10 mouse cellular contexts compared by ENCODE assay signal in the genomic region with DNA sequence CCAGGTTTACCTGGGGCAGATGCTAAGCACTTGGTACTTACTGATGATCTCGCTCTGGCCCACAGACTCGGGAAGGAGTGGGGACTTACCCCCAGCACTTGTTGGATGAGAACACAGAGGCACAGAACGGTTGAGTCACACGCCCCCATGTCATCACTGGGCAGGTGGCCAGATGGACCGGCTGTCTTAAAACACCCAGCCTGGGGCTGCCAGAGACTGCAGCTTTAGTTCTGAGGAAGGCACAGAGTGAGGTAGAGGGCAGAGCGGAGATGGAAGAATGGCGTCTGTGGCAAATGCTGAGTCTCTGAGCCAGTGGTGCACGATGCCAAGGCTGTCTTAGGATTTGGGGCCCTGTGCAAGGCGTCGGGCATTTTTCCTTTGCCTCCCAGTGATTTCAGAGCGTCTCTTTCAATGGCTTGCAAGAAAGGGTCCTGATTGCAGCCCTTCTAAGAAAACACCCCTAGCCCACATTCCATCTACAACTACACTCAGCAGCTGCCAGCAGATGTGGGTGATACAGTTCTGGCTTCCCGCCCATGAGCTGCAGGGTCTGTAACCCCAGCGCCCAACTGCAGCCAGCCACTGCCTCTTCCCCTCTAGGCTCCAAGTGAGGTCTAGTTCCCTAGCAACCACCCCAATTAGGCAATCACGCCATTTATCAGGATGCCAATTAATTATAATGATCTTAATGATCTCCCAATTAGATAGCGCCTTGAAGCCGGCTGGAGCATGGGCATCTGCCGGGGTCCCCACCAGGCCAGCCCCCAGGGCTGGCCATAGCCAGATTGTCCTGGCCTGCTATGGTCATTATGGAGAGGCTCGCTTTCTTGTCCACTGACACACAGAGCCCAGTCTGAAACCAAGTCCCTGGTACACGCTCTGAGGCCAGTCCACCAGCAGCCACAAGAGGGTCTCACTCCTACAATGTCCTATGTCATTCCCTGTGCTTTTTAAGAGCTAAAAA. TPM values are rescaled to one million over a fixed set of nuclear protein-coding genes. Genes with fewer than 3 reads are reported as not detected.
A peak's percentile ranks its signal among the peaks of the same experiment; 100 is the strongest.
DNase-seq lines count a peak whose midpoint lies in the region; ATAC-seq lines count a peak whose summit lies in the region.
"Had no signal": no experiment of that assay in that cellular context is flagged by ENCODE, and none has a peak within 500 bp of the region (broad histone marks: within the 10 kb centered on the region; RNA-seq: fewer than 3 reads in every experiment).

No protein-coding gene starts in this region.

- peak overlapping the region; percentile 27; the same call in 1 of the 2 replicates for H3K4me2 ChIP-seq in forebrain, embryonic 11.5 days (ENCODE audit: low read depth, low read length, severe bottlenecking)
- H3K4me2 ChIP-seq in heart, embryonic 11.5 days: peak overlapping the region; percentile 19; the same call in 1 of the 2 replicates
- peak overlapping the region; percentile 12; the same call in 1 of the 2 replicates for H3K4me2 ChIP-seq in lung, embryonic 15.5 days

- H3K9ac ChIP-seq in forebrain, embryonic 11.5 days (ENCODE audit: low read length): no peak overlapping the region
- 0 out of 2 replicates have a peak overlapping the region, but pooled peaks have one; percentile 10 for H3K9ac ChIP-seq in heart, embryonic 11.5 days (ENCODE audit: low read depth, low read length)
- H3K9ac ChIP-seq in lung, embryonic 15.5 days: no peak overlapping the region
- H3K9ac ChIP-seq: liver, embryonic 14.5 days had no signal

- H3K9me3 ChIP-seq in forebrain, embryonic 11.5 days (ENCODE audit: control insufficient read depth, low read length): no peaks in the 10 kb centered on the region
- H3K9me3 ChIP-seq in heart, embryonic 11.5 days (replicated peaks; ENCODE audit: control insufficient read depth, low read length): no peaks in the 10 kb centered on the region
- no peaks in the 10 kb centered on the region for H3K9me3 ChIP-seq in lung, embryonic 15.5 days

- H3K27me3 ChIP-seq in forebrain, embryonic 11.5 days (ENCODE audit: control insufficient read depth, insufficient read depth, low read length): no peaks in the 10 kb centered on the region
- no peaks in the 10 kb centered on the region for H3K27me3 ChIP-seq in heart, embryonic 11.5 days (ENCODE audit: control insufficient read depth, insufficient read depth, low read length)
- peaks cover 30% of the 10 kb centered on the region; the same call in 1 of the 2 replicates for H3K27me3 ChIP-seq in lung, embryonic 15.5 days

- peaks cover 42% of the 10 kb centered on the region for H3K4me1 ChIP-seq in forebrain, embryonic 11.5 days (replicated peaks; ENCODE audit: control insufficient read depth, insufficient read depth, low read length)
- H3K4me1 ChIP-seq in heart, embryonic 11.5 days (ENCODE audit: control insufficient read depth, insufficient read depth, low read length): peaks cover 71% of the 10 kb centered on the region
- H3K4me1 ChIP-seq in lung, embryonic 15.5 days: peaks cover 67% of the 10 kb centered on the region

- H3K4me3 ChIP-seq in forebrain, embryonic 11.5 days (ENCODE audit: low read depth, low read length): no peak overlapping the region
- no peak overlapping the region for H3K4me3 ChIP-seq in heart, embryonic 11.5 days (ENCODE audit: low read depth, low read length)
- no peak overlapping the region for H3K4me3 ChIP-seq in lung, embryonic 15.5 days

- H3K36me3 ChIP-seq in forebrain, embryonic 11.5 days (ENCODE audit: control insufficient read depth, insufficient read depth, low read length): no peaks in the 10 kb centered on the region
- H3K36me3 ChIP-seq in heart, embryonic 11.5 days (ENCODE audit: control insufficient read depth, insufficient read depth, low read length): no peaks in the 10 kb centered on the region
- no peaks in the 10 kb centered on the region for H3K36me3 ChIP-seq in lung, embryonic 15.5 days

- ATAC-seq in forebrain, embryonic 11.5 days (replicated peaks; ENCODE audit: low FRiP score): peak; percentile 49
- ATAC-seq in heart, embryonic 11.5 days (replicated peaks; ENCODE audit: insufficient number of reproducible peaks, low FRiP score, low TSS enrichment): no peak
- peak; percentile 40; the same call in 1 of the 2 replicates for ATAC-seq in lung, embryonic 15.5 days (ENCODE audit: borderline replicate concordance, extremely low read depth, low FRiP score, low TSS enrichment)

- peak; percentile 8 to 9 for DNase-seq in spleen, adult 18-20 months
- no peak for DNase-seq in spleen, adult 12 weeks (ENCODE audit: low spot score)
- peak; percentile 80 for DNase-seq in forebrain, embryonic 11.5 days (ENCODE audit: low spot score)
- DNase-seq in layer of hippocampus, adult 18-20 months (ENCODE audit: low spot score in 2 of 2): peak; percentile 84 to 90
- DNase-seq in right cerebral cortex, postnatal 14 days: peak; percentile 89
- DNase-seq in thymus, postnatal 0 days (ENCODE audit: low spot score): no peak

- WGBS in forebrain, embryonic 11.5 days: 55% methylated on average over 19 of the region's 19 CpGs
- WGBS in heart, embryonic 11.5 days (ENCODE audit: insufficient replicate concordance): 57% methylated on average over 19 of the region's 19 CpGs
- WGBS in lung, embryonic 15.5 days: 36% methylated on average over 19 of the region's 19 CpGs

- peak overlapping the region; percentile 66 for H3K27ac ChIP-seq in forebrain, embryonic 11.5 days (ENCODE audit: low read depth, low read length)
- peak overlapping the region; percentile 0; the same call in 1 of the 2 replicates for H3K27ac ChIP-seq in heart, embryonic 11.5 days (ENCODE audit: low read depth, low read length)
- no peak overlapping the region for H3K27ac ChIP-seq in lung, embryonic 15.5 days
- H3K27ac ChIP-seq: liver, embryonic 14.5 days had no signal

RNA-seq across cellular contexts. Expression of gene Sulf2, which starts 3.7 kb away (rescaled TPM):
- polyA plus RNA-seq in forebrain, embryonic 11.5 days (2014; fragmentation: Nextera tagmentation; extraction: Ambion mirVana): 97.9 and 102 TPM in 2 replicates
- polyA plus RNA-seq in heart, embryonic 11.5 days (2014; fragmentation: Nextera tagmentation; extraction: Ambion mirVana): 111 and 114 TPM in 2 replicates
- total RNA-seq in layer of hippocampus, adult 18-20 months (2021): 100 to 1,000 TPM in 1 of 2 experiments, 10 to 100 TPM in 1; 98.6 to 111 TPM
- polyA plus RNA-seq in lung, embryonic 15.5 days (2015; fragmentation: Nextera tagmentation; extraction: Ambion mirVana): 40.2 and 46.6 TPM in 2 replicates
- polyA plus RNA-seq in thymus, postnatal 0 days (2015; fragmentation: Nextera tagmentation; extraction: Ambion mirVana): 9.4 and 12.6 TPM in 2 replicates
- total RNA-seq: MEL had no signal

Comparison
In these comparisons a context has a peak if more than half of its experiments do, and no peak if none do; other contexts are left out.
1. DNase-seq: peak in spleen, adult 18-20 months (2 of 2), forebrain, embryonic 11.5 days (single experiment), layer of hippocampus, adult 18-20 months (2 of 2) and right cerebral cortex, postnatal 14 days (single experiment); none in spleen, adult 12 weeks (single experiment) and thymus, postnatal 0 days (single experiment).
2. Peak in every context shown above with its lines, with median percentiles within 50 percentile points of each other: H3K4me2 ChIP-seq.